Mouse (Mus musculus) R1 (cell line): ENCODE data around the gene Sdr9c7.

Source experiments
- DNase-seq: peaks from one replicate; pipeline ENCODE4 v3.0.0-alpha.2; 2018; ENCODE audit warnings: low read depth, low spot score

Sdr9c7 gene

GRCm38 (mm10) chr10:127907386-127907951, 9.2 kb downstream of the Sdr9c7 start:
- DNase-seq = no peak

- DNase-seq = no peak
Measured at GRCm38 (mm10) chr10:127915578-127915977, 17.3 kb downstream of the Sdr9c7 start.

DNA sequence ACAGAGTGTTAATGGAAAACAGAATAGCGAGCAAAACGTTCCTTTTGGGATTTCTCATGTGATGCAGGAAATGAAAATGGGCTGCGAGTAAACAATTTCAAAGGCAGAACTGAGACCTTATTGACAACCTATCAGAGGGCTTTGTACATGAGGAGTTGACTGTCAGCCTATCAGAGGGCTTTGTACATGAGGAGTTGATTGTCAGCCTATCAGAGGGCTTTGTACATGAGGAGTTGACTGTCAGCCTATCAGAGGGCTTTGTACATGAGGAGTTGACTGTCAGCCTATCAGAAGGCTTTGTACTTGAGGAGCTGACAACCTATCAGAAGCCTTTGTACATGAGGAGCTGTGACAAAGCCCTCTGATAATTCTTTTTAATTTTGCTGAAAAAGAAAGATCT, 18.9 kb downstream of the Sdr9c7 start:
- DNase-seq = peak; percentile 47

- no peak for DNase-seq
Measured at GRCm38 (mm10) chr10:127917651-127918050, 19.3 kb downstream of the Sdr9c7 start.

- no peak for DNase-seq
Measured at GRCm38 (mm10) chr10:127922241-127922640, 23.9 kb downstream of the Sdr9c7 start.

DNA sequence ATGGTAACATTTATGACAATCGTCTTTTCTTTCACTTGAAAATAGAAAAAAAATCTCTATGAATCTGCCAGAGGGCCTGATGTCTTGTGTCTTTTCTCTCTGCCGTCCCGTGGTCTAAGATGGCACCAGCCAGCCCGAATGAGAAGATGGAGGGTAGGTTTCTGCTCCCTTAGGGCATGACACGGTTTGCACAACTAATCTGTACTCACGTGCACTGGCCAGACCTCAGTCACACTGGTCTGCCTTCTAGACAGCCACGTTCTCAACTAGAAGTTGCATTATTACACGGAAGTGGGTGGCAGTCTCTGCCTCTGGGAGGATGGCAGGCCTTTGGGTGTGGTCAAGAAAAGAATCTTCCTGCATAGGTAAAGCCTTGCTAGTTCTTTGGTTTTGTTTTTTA, 24.7 kb downstream of the Sdr9c7 start:
- DNase-seq = no peak

- no peak for DNase-seq
Measured at GRCm38 (mm10) chr10:127924597-127925378, 26.5 kb downstream of the Sdr9c7 start.

DNA sequence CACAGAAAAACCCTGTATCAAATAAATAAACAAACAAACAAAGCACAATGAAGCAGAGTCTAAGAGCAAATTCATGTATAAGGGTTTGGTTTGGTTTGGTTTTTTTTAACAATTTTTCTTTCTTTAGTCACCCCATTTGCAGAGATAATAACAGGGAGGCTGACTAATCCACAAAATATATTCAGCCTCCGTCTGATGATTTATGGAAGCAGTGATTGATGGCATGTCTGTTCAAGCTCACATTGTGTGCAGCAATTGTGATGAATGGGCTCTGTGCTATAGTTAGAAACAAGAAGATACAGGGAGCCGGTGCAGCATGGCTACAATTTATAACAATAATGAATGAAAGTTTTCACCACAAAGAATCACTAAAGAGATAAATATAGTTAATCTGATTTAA, 29.4 kb downstream of the Sdr9c7 start:
- no peak for DNase-seq

DNA sequence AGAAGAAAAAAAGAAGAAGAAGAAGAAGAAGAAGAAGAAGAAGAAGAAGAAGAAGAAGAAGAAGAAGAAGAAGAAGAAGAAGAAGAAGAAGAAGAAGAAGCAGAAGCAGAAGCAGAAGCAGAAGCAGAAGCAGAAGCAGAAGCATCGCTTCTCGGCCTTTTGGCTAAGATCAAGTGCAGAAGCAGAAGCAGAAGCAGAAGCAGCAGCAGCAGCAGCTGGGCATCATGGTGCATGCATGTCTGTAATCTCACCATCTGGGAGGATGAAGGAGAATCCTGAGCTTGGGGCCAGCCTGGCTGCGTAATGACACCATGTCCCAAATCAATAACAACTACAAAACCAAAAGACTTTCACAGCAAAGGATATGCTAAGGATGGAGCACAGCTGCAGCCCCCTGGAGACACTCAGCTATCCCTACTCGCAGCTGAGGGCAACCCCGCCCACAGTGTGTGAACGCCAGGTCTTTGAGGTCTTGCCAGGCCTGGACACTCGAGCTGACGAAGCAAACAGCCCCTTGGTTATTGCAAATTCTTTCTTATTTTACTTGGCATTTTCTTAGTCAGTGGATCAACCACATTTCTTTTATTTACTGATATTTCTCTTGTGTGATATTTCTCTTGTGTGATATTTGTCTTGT, 34.1 kb downstream of the Sdr9c7 start:
- no peak for DNase-seq

- no peak for DNase-seq
Measured at GRCm38 (mm10) chr10:127936271-127936670, 38.0 kb downstream of the Sdr9c7 start.

DNA sequence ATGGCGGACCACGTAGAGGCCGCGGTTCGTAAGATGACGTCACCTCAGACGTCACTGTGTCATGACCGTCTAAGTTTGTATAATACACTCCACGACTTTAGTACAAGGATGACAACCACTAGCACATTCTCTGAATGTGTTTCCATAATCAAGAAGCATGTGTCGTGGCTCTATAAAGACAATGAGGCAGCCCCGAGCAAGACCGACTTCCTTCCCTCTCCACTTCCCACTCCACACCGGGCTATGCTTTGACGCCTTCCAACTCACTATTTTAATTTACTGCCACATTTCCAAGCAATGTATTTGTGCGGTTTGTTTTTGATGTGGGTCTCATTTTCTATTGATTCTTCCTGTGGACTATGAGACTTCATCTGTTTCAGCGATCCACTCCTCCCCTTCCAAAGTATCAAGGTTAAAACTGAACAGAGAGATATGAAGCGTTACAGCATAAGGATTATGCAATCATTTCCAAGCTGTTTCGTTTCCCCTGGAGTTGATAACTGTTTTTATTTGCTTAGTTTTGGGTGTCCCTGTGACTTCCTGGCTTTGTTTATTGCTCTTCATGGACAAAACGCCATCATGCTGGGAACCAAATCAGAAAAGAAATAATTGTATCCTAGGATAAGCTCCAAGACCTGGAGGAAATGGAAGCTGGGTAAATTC, 38.6 kb downstream of the Sdr9c7 start:
- peak; percentile 42 for DNase-seq

- DNase-seq = peak; percentile 60
Measured at GRCm38 (mm10) chr10:127937428-127938010, 39.2 kb downstream of the Sdr9c7 start.

DNA sequence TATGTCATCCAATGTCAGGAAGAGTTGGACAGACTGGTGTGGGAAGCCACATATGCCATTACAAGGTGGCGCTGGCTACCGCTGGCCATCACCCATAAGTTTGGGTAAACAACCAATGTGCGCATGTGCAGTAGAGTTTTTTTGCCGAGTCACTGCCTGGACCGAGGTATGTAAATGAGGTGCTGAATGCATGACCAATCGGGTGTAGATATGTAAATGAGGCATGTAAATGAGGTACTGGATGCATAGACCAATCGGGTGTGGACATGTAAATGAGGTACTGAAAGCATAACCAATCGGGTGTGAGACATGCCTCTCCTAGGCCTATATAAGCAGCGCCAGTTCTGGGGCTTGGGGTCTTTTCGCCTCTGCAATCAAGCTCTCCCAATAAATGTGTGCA, 41.3 kb downstream of the Sdr9c7 start:
- DNase-seq = peak; percentile 83

- peak; percentile 93 for DNase-seq
Measured at GRCm38 (mm10) chr10:127945432-127946064, 47.2 kb downstream of the Sdr9c7 start.

DNA sequence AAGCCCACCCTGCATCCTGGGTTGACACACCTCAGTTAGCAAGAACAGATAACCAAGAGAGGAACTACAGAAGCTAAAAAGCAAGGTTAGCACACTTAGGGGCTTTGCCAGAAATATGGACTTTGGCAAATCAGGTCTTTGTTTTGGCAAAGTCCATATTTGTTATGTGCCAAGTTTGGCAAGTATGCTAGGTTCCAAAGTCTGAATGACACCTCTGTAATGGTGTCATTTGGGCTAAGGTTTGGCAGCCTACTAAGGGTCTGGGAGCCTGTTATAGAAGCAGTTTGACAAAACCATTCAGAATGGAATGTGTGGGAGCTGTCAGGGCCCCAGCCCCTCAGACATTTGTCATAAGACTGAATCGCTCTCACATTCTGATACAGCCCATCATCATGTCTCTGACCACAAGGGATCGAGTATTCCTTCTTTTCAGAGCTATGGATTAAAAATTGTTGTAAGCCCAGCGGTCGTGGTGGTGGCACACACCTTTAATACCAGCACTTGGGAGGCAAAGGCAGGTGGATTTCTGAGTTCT, 51.3 kb downstream of the Sdr9c7 start:
- DNase-seq = no peak

GRCm38 (mm10) chr10:127951390-127951789, 53.1 kb downstream of the Sdr9c7 start:
- no peak for DNase-seq

- DNase-seq = no peak
Measured at GRCm38 (mm10) chr10:127951821-127952220, 53.5 kb downstream of the Sdr9c7 start.

- DNase-seq = peak; percentile 40
Measured at GRCm38 (mm10) chr10:127955034-127955433, 56.7 kb downstream of the Sdr9c7 start.

DNA sequence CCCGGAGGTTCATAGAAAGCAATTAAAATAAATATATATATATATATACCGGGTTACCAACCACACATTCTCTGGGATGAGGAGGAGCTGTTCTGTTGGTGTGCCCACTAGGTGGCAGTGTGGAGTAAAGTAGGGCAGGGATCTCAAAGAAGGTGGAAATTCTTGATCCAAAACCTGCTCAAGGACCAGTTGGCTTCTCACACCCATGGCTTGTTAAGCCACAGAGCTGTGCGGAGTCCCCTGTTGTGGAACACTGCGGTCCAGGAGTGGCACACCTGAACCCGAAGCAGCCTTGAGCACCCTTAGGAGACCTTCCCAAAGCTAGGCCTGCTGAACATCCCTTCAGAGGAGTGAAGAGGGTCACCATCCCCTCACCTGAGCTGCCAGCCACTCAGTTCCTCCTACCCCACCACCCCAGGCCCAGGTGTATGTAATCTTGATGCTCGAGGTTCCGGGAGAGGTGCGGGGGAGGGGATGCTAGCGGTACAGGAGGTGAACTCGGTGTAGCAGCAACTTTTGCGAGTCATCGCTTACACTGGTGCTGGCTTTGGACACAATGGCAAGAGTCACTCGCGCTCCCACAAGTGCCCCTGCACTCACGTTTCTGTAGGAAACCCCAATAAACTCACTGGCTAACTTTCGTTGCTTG, 58.0 kb downstream of the Sdr9c7 start:
- DNase-seq = peak; percentile 80

- no peak for DNase-seq
Measured at GRCm38 (mm10) chr10:127959161-127959679, 60.9 kb downstream of the Sdr9c7 start.
